In the genomic region with DNA sequence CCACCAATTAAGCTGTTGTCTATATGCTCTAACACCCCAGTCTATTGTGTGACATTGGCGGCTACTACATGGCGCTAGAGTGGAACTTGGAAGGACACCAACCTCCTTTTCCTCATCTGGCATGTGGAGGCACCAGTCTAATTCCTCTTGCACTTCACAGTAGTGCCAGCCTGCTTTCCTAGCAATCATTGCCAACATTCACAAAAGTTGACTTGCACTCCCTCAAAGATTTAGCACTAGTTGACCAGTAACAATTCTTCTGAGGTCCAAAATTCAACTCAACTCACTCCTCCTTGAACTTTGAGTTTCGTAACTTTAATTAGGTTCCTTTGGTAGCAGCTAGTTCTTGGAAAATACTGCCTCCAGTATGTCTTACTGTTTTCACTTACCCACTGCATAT, we compare ENCODE assay signal across 19 mouse cellular contexts. TPM values are rescaled to one million over a fixed set of nuclear protein-coding genes. Genes with fewer than 3 reads are reported as not detected.
DNase-seq lines count a peak whose midpoint lies in the region; ATAC-seq and TF ChIP-seq lines count a peak whose summit lies in the region.
"Had no signal": no experiment of that assay in that cellular context is flagged by ENCODE, and none has a peak within 500 bp of the region (broad histone marks: within the 10 kb centered on the region; RNA-seq: fewer than 3 reads in every experiment).

No protein-coding gene starts in this region.

- TF ChIP-seq CTCF in kidney, adult 2 months (conservative IDR thresholded peaks at IDR 0.05; ENCODE audit: insufficient read depth, insufficient read length, low read depth, low read length), result no peak

- no peaks in the 10 kb centered on the region for H3K9me3 ChIP-seq in midbrain, embryonic 11.5 days (ENCODE audit: control insufficient read depth, low read length)
- H3K9me3 ChIP-seq in midbrain, embryonic 13.5 days, result no peaks in the 10 kb centered on the region
- H3K9me3 ChIP-seq: embryonic facial prominence, embryonic 10.5 days; embryonic facial prominence, embryonic 12.5 days; forebrain, embryonic 13.5 days; forebrain, embryonic 15.5 days had no signal

- peaks cover 7% of the 10 kb centered on the region; the same call in 1 of the 2 replicates for H3K4me1 ChIP-seq in kidney, adult 2 months (ENCODE audit: control insufficient read depth, insufficient read depth, low read length)
- no peaks in the 10 kb centered on the region for H3K4me1 ChIP-seq in midbrain, embryonic 11.5 days (ENCODE audit: control insufficient read depth, insufficient read depth, low read length)
- H3K4me1 ChIP-seq in midbrain, embryonic 13.5 days (replicated peaks), result no peaks in the 10 kb centered on the region
- H3K4me1 ChIP-seq: embryonic facial prominence, embryonic 10.5 days; embryonic facial prominence, embryonic 12.5 days; forebrain, embryonic 13.5 days; forebrain, embryonic 15.5 days had no signal

- peak; percentile 81 for DNase-seq in kidney, adult 2 months
- no peak for DNase-seq in kidney, postnatal 10 days
- peak; percentile 76 for DNase-seq in kidney, adult 9 months
- DNase-seq in kidney, postnatal 4 days, result no peak
- DNase-seq in midbrain, embryonic 11.5 days (ENCODE audit: low spot score, missing footprints), result peak; percentile 65
- no peak for DNase-seq in right cerebral cortex, adult 2 months (ENCODE audit: low spot score in 2 of 2)
- DNase-seq: adrenal gland, adult 2 months; adrenal gland, postnatal 10 days; adrenal gland, postnatal 25 days; cerebellum, adult 11-12 months; cerebellum, adult 2 months; cerebellum, adult 9-10 months; cerebellum, postnatal 10 days; cerebellum, postnatal 25 days had no signal

- ATAC-seq in midbrain, embryonic 11.5 days (ENCODE audit: low FRiP score), result no peak
- no peak for ATAC-seq in midbrain, embryonic 13.5 days
- ATAC-seq: forebrain, embryonic 13.5 days; forebrain, embryonic 15.5 days had no signal

- no peaks in the 10 kb centered on the region for H3K36me3 ChIP-seq in kidney, adult 2 months (ENCODE audit: control insufficient read depth, insufficient read depth, low read length)
- no peaks in the 10 kb centered on the region for H3K36me3 ChIP-seq in midbrain, embryonic 11.5 days (ENCODE audit: control insufficient read depth, insufficient read depth, low read length)
- no peaks in the 10 kb centered on the region for H3K36me3 ChIP-seq in midbrain, embryonic 13.5 days
- H3K36me3 ChIP-seq: embryonic facial prominence, embryonic 10.5 days; embryonic facial prominence, embryonic 12.5 days; forebrain, embryonic 15.5 days had no signal

- no peaks in the 10 kb centered on the region for H3K27me3 ChIP-seq in kidney, adult 2 months (replicated peaks; ENCODE audit: control insufficient read depth, insufficient read depth, low read length)
- no peaks in the 10 kb centered on the region for H3K27me3 ChIP-seq in midbrain, embryonic 11.5 days (ENCODE audit: control insufficient read depth, insufficient read depth, low read length)
- no peaks in the 10 kb centered on the region for H3K27me3 ChIP-seq in midbrain, embryonic 13.5 days
- H3K27me3 ChIP-seq: embryonic facial prominence, embryonic 12.5 days; forebrain, embryonic 13.5 days; forebrain, embryonic 15.5 days had no signal

- WGBS in kidney, adult 2 months, result 67% methylated on average over 3 of the region's 3 CpGs
- WGBS in midbrain, embryonic 11.5 days, result 81% methylated on average over 3 of the region's 3 CpGs
- WGBS in midbrain, embryonic 13.5 days, result 93% methylated on average over 3 of the region's 3 CpGs

- H3K9ac ChIP-seq in midbrain, embryonic 11.5 days (ENCODE audit: low read length), result no peak overlapping the region
- no peak overlapping the region for H3K9ac ChIP-seq in midbrain, embryonic 13.5 days (replicated peaks)
- H3K9ac ChIP-seq: embryonic facial prominence, embryonic 12.5 days; forebrain, embryonic 13.5 days; forebrain, embryonic 15.5 days had no signal

- no peak for TF ChIP-seq POLR2A in kidney, adult 2 months (IDR thresholded peaks at IDR 0.05; ENCODE audit: low read depth, low read length)

- H3K4me2 ChIP-seq in midbrain, embryonic 11.5 days, result no peak overlapping the region
- no peak overlapping the region for H3K4me2 ChIP-seq in midbrain, embryonic 13.5 days (replicated peaks)
- H3K4me2 ChIP-seq: embryonic facial prominence, embryonic 12.5 days; forebrain, embryonic 13.5 days; forebrain, embryonic 15.5 days had no signal

- no peak overlapping the region for H3K4me3 ChIP-seq in kidney, adult 2 months (ENCODE audit: insufficient read depth, low read depth, low read length)
- H3K4me3 ChIP-seq in midbrain, embryonic 11.5 days (ENCODE audit: low read depth, low read length), result no peak overlapping the region
- H3K4me3 ChIP-seq in midbrain, embryonic 13.5 days (replicated peaks), result no peak overlapping the region
- H3K4me3 ChIP-seq: embryonic facial prominence, embryonic 10.5 days; embryonic facial prominence, embryonic 12.5 days; forebrain, embryonic 13.5 days; forebrain, embryonic 15.5 days had no signal

- H3K27ac ChIP-seq in kidney, adult 2 months (ENCODE audit: insufficient read depth, low read depth, low read length), result peak overlapping the region; percentile 56
- no peak overlapping the region for H3K27ac ChIP-seq in midbrain, embryonic 11.5 days (ENCODE audit: low read depth, low read length)
- no peak overlapping the region for H3K27ac ChIP-seq in midbrain, embryonic 13.5 days
- H3K27ac ChIP-seq: embryonic facial prominence, embryonic 10.5 days; embryonic facial prominence, embryonic 12.5 days; forebrain, embryonic 13.5 days; forebrain, embryonic 15.5 days had no signal

RNA-seq across cellular contexts. Expression of a gene that starts 10.8 kb away (rescaled TPM):
- polyA plus RNA-seq in kidney, adult 2 months (2012; rRNA removed), result 14.0 and 17.7 TPM in 2 replicates
- polyA plus RNA-seq in midbrain, embryonic 11.5 days (2014; fragmentation: Nextera tagmentation; extraction: Ambion mirVana), result 58.1 and 61.0 TPM in 2 replicates
- polyA plus RNA-seq in midbrain, embryonic 13.5 days (2015; fragmentation: Nextera tagmentation; extraction: Ambion mirVana), result 59.4 and 64.7 TPM in 2 replicates

RNA-seq across cellular contexts. Expression of a gene that starts 41.8 kb away (rescaled TPM):
- 6.9 and 9.4 TPM in 2 replicates for polyA plus RNA-seq in kidney, adult 2 months (2012; rRNA removed)
- 79.8 and 94.0 TPM in 2 replicates for polyA plus RNA-seq in midbrain, embryonic 11.5 days (2014; fragmentation: Nextera tagmentation; extraction: Ambion mirVana)
- 67.1 and 68.5 TPM in 2 replicates for polyA plus RNA-seq in midbrain, embryonic 13.5 days (2015; fragmentation: Nextera tagmentation; extraction: Ambion mirVana)

Comparison
In these comparisons a context has a peak if more than half of its experiments do, and no peak if none do; other contexts are left out.
1. DNase-seq: peak in kidney, adult 2 months (single experiment), kidney, adult 9 months (single experiment) and midbrain, embryonic 11.5 days (single experiment); none in kidney, postnatal 10 days (single experiment), kidney, postnatal 4 days (0 of 2) and right cerebral cortex, adult 2 months (0 of 2).